Mouse (Mus musculus): ENCODE measurements around the gene Hoxa11. TPM values are rescaled to one million over a fixed set of nuclear protein-coding genes. Genes with fewer than 3 reads are reported as not detected.

Gene Hoxa11
- polyA plus RNA-seq, 1 experiment: not detected

GRCm38 (mm10) chr6:52276920-52277319 lies 31.3 kb upstream of the Hoxa11 start:
- H3K4me3 ChIP-seq (ENCODE audit: extremely low read depth, insufficient read depth, insufficient read length): no peak overlapping the region
- 34% methylated on average over 5 of the region's 5 CpGs for WGBS
- H3K27ac ChIP-seq (ENCODE audit: insufficient read depth, low read length): no peak overlapping the region
- no peaks in the 10 kb centered on the region for H3K4me1 ChIP-seq (ENCODE audit: control insufficient read depth, insufficient read depth, insufficient read length)
- no peaks in the 10 kb centered on the region for H3K36me3 ChIP-seq (ENCODE audit: control insufficient read depth, insufficient read depth, low read length)
- H3K27me3 ChIP-seq (ENCODE audit: control insufficient read depth, insufficient read depth, low read length): peaks cover 21% of the 10 kb centered on the region
- TF ChIP-seq POLR2A (IDR thresholded peaks at IDR 0.05; ENCODE audit: low read depth, low read length): no peak
- TF ChIP-seq CTCF (IDR thresholded peaks at IDR 0.05; ENCODE audit: extremely low read depth, insufficient read depth, insufficient read length, insufficient replicate concordance): no peak
- DNase-seq (ENCODE audit: low read depth in 1 of 2, low spot score in 2 of 2): no peak

- H3K27ac ChIP-seq (ENCODE audit: insufficient read depth, low read length): no peak overlapping the region
- peaks cover 21% of the 10 kb centered on the region for H3K27me3 ChIP-seq (ENCODE audit: control insufficient read depth, insufficient read depth, low read length)
- no peak overlapping the region for H3K4me3 ChIP-seq (ENCODE audit: extremely low read depth, insufficient read depth, insufficient read length)
- no peak for DNase-seq (ENCODE audit: low read depth in 1 of 2, low spot score in 2 of 2)
- WGBS: 26% methylated on average over 6 of the region's 6 CpGs
- no peaks in the 10 kb centered on the region for H3K36me3 ChIP-seq (ENCODE audit: control insufficient read depth, insufficient read depth, low read length)
- no peaks in the 10 kb centered on the region for H3K4me1 ChIP-seq (ENCODE audit: control insufficient read depth, insufficient read depth, insufficient read length)
- TF ChIP-seq POLR2A (IDR thresholded peaks at IDR 0.05; ENCODE audit: low read depth, low read length): no peak
- TF ChIP-seq CTCF (IDR thresholded peaks at IDR 0.05; ENCODE audit: extremely low read depth, insufficient read depth, insufficient read length, insufficient replicate concordance): no peak
These were observed 30.8 kb upstream of the Hoxa11 start for GRCm38 (mm10) chr6:52276382-52276781.

- TF ChIP-seq POLR2A (IDR thresholded peaks at IDR 0.05; ENCODE audit: low read depth, low read length) (no peak), CTCF (IDR thresholded peaks at IDR 0.05; ENCODE audit: extremely low read depth, insufficient read depth, insufficient read length, insufficient replicate concordance) (no peak)
- H3K27ac ChIP-seq (ENCODE audit: insufficient read depth, low read length): no peak overlapping the region
- no peak overlapping the region for H3K4me3 ChIP-seq (ENCODE audit: extremely low read depth, insufficient read depth, insufficient read length)
- 51% methylated on average over 8 of the region's 8 CpGs for WGBS
- H3K36me3 ChIP-seq (ENCODE audit: control insufficient read depth, insufficient read depth, low read length): no peaks in the 10 kb centered on the region
- no peaks in the 10 kb centered on the region for H3K4me1 ChIP-seq (ENCODE audit: control insufficient read depth, insufficient read depth, insufficient read length)
- peaks cover 23% of the 10 kb centered on the region for H3K27me3 ChIP-seq (ENCODE audit: control insufficient read depth, insufficient read depth, low read length)
- DNase-seq (ENCODE audit: low read depth in 1 of 2, low spot score in 2 of 2): no peak
These were observed 30.1 kb upstream of the Hoxa11 start for GRCm38 (mm10) chr6:52275563-52276280.

- no peaks in the 10 kb centered on the region for H3K36me3 ChIP-seq (ENCODE audit: control insufficient read depth, insufficient read depth, low read length)
- no peak for DNase-seq (ENCODE audit: low read depth in 1 of 2, low spot score in 2 of 2)
- 20% methylated on average over 11 of the region's 11 CpGs for WGBS
- H3K4me1 ChIP-seq (ENCODE audit: control insufficient read depth, insufficient read depth, insufficient read length): no peaks in the 10 kb centered on the region
- H3K27me3 ChIP-seq (ENCODE audit: control insufficient read depth, insufficient read depth, low read length): peaks cover 23% of the 10 kb centered on the region
- TF ChIP-seq CTCF (IDR thresholded peaks at IDR 0.05; ENCODE audit: extremely low read depth, insufficient read depth, insufficient read length, insufficient replicate concordance) (no peak), POLR2A (IDR thresholded peaks at IDR 0.05; ENCODE audit: low read depth, low read length) (no peak)
- no peak overlapping the region for H3K27ac ChIP-seq (ENCODE audit: insufficient read depth, low read length)
- no peak overlapping the region for H3K4me3 ChIP-seq (ENCODE audit: extremely low read depth, insufficient read depth, insufficient read length)
These were observed 29.0 kb upstream of the Hoxa11 start for GRCm38 (mm10) chr6:52274576-52274975.

- Histone ChIP-seq H3K27ac (ENCODE audit: insufficient read depth, low read length) (no peak overlapping the region), H3K4me3 (ENCODE audit: extremely low read depth, insufficient read depth, insufficient read length) (no peak overlapping the region), H3K4me1 (ENCODE audit: control insufficient read depth, insufficient read depth, insufficient read length) (no peaks in the 10 kb centered on the region), H3K36me3 (ENCODE audit: control insufficient read depth, insufficient read depth, low read length) (no peaks in the 10 kb centered on the region), H3K27me3 (ENCODE audit: control insufficient read depth, insufficient read depth, low read length) (peaks cover 23% of the 10 kb centered on the region)
- WGBS: 20% methylated on average over 22 of the region's 22 CpGs
- no peak for TF ChIP-seq POLR2A (IDR thresholded peaks at IDR 0.05; ENCODE audit: low read depth, low read length)
- no peak for TF ChIP-seq CTCF (IDR thresholded peaks at IDR 0.05; ENCODE audit: extremely low read depth, insufficient read depth, insufficient read length, insufficient replicate concordance)
- DNase-seq (ENCODE audit: low read depth in 1 of 2, low spot score in 2 of 2): no peak
These were observed 28.2 kb upstream of the Hoxa11 start for GRCm38 (mm10) chr6:52273656-52274280.

GRCm38 (mm10) chr6:52272766-52273655 lies 27.4 kb upstream of the Hoxa11 start:
- H3K36me3 ChIP-seq (ENCODE audit: control insufficient read depth, insufficient read depth, low read length): no peaks in the 10 kb centered on the region
- peaks cover 30% of the 10 kb centered on the region for H3K27me3 ChIP-seq (ENCODE audit: control insufficient read depth, insufficient read depth, low read length)
- no peak for DNase-seq (ENCODE audit: low read depth in 1 of 2, low spot score in 2 of 2)
- no peaks in the 10 kb centered on the region for H3K4me1 ChIP-seq (ENCODE audit: control insufficient read depth, insufficient read depth, insufficient read length)
- WGBS: 33% methylated on average over 22 of the region's 22 CpGs
- no peak overlapping the region for H3K4me3 ChIP-seq (ENCODE audit: extremely low read depth, insufficient read depth, insufficient read length)
- no peak overlapping the region for H3K27ac ChIP-seq (ENCODE audit: insufficient read depth, low read length)
- no peak for TF ChIP-seq CTCF (IDR thresholded peaks at IDR 0.05; ENCODE audit: extremely low read depth, insufficient read depth, insufficient read length, insufficient replicate concordance)
